Mouse (Mus musculus): ENCODE results near the gene Bms1. TPM values are rescaled to one million over a fixed set of nuclear protein-coding genes. Genes with fewer than 3 reads are reported as not detected.
A peak's percentile ranks its signal among the peaks of the same experiment; 100 is the strongest.

Gene Bms1
- 23.1 and 23.5 TPM in 2 replicates for polyA plus RNA-seq (2015; fragmentation: Nextera tagmentation; extraction: Ambion mirVana)

GRCm38 (mm10) chr6:118419050-118419920 lies at the start of gene Bms1:
Bms1 (minus strand) TSS chr6:118419474.
- Histone ChIP-seq H3K4me1 (ENCODE audit: control insufficient read depth, insufficient read depth, low read length) (peaks cover 14% of the 10 kb centered on the region), H3K9me3 (replicated peaks; ENCODE audit: control insufficient read depth, low read length, poor library complexity, severe bottlenecking) (no peaks in the 10 kb centered on the region), H3K9ac (ENCODE audit: low read depth, low read length) (peak within 1 kb of the TSS; percentile 92), H3K27me3 (ENCODE audit: control insufficient read depth, insufficient read depth, low read depth, low read length) (no peaks in the 10 kb centered on the region), H3K27ac (ENCODE audit: low read length) (peak within 1 kb of the TSS; percentile 93), H3K4me2 (ENCODE audit: low read length) (peak within 1 kb of the TSS; percentile 74), H3K36me3 (ENCODE audit: control insufficient read depth, insufficient read depth, low read length) (peaks cover 13% of the 10 kb centered on the region), H3K4me3 (ENCODE audit: low read depth, low read length) (peak within 1 kb of the TSS; percentile 95)
- WGBS, result under 1% methylated on average over 66 of the region's 67 CpGs
- peak; percentile 98 for ATAC-seq

GRCm38 (mm10) chr6:118462069-118462705 lies 42.9 kb upstream of the Bms1 start:
- 82% methylated on average over 15 of the region's 15 CpGs for WGBS
- H3K4me1 ChIP-seq (ENCODE audit: control insufficient read depth, insufficient read depth, low read length), result no peaks in the 10 kb centered on the region

GRCm38 (mm10) chr6:118457726-118458125 lies 38.5 kb upstream of the Bms1 start:
- Histone ChIP-seq H3K36me3 (ENCODE audit: control insufficient read depth, insufficient read depth, low read length) (peaks cover 11% of the 10 kb centered on the region; the same call in 1 of the 2 replicates), H3K27ac (ENCODE audit: low read length) (no peak overlapping the region), H3K4me2 (ENCODE audit: low read length) (no peak overlapping the region), H3K9me3 (replicated peaks; ENCODE audit: control insufficient read depth, low read length, poor library complexity, severe bottlenecking) (no peaks in the 10 kb centered on the region), H3K27me3 (ENCODE audit: control insufficient read depth, insufficient read depth, low read depth, low read length) (no peaks in the 10 kb centered on the region), H3K9ac (ENCODE audit: low read depth, low read length) (no peak overlapping the region), H3K4me1 (ENCODE audit: control insufficient read depth, insufficient read depth, low read length) (peaks cover 17% of the 10 kb centered on the region), H3K4me3 (ENCODE audit: low read depth, low read length) (no peak overlapping the region)
- ATAC-seq, result no peak
- 87% methylated on average over 1 of the region's 1 CpGs for WGBS

More at GRCm38 (mm10) chr6:118462069-118462705, 42.9 kb upstream of the Bms1 start:
- Histone ChIP-seq H3K36me3 (ENCODE audit: control insufficient read depth, insufficient read depth, low read length) (peaks cover 33% of the 10 kb centered on the region), H3K4me3 (ENCODE audit: low read depth, low read length) (no peak overlapping the region), H3K9me3 (replicated peaks; ENCODE audit: control insufficient read depth, low read length, poor library complexity, severe bottlenecking) (no peaks in the 10 kb centered on the region), H3K27me3 (ENCODE audit: control insufficient read depth, insufficient read depth, low read depth, low read length) (no peaks in the 10 kb centered on the region), H3K9ac (ENCODE audit: low read depth, low read length) (no peak overlapping the region), H3K4me2 (ENCODE audit: low read length) (no peak overlapping the region), H3K27ac (ENCODE audit: low read length) (no peak overlapping the region)
- no peak for ATAC-seq

- Histone ChIP-seq H3K27ac (ENCODE audit: low read length) (peak within 1 kb of the TSS; percentile 99), H3K9ac (ENCODE audit: low read depth, low read length) (peak within 1 kb of the TSS; percentile 96), H3K4me2 (ENCODE audit: low read length) (peak within 1 kb of the TSS; percentile 60), H3K36me3 (ENCODE audit: control insufficient read depth, insufficient read depth, low read length) (peaks cover 2% of the 10 kb centered on the region), H3K9me3 (replicated peaks; ENCODE audit: control insufficient read depth, low read length, poor library complexity, severe bottlenecking) (no peaks in the 10 kb centered on the region), H3K4me1 (ENCODE audit: control insufficient read depth, insufficient read depth, low read length) (peaks cover 21% of the 10 kb centered on the region), H3K27me3 (ENCODE audit: control insufficient read depth, insufficient read depth, low read depth, low read length) (no peaks in the 10 kb centered on the region), H3K4me3 (ENCODE audit: low read depth, low read length) (peak within 1 kb of the TSS; percentile 77)
- ATAC-seq, result peak; percentile 99
- WGBS, result under 1% methylated on average over 43 of the region's 43 CpGs
Observed at GRCm38 (mm10) chr6:118455042-118455631, 35.9 kb upstream of the Bms1 start, which contains the start of gene Zfp248. Zfp248 (minus strand) TSS chr6:118455528.

- Histone ChIP-seq H3K4me2 (ENCODE audit: low read length) (peak overlapping the region; percentile 60), H3K4me3 (ENCODE audit: low read depth, low read length) (peak overlapping the region; percentile 77), H3K9me3 (replicated peaks; ENCODE audit: control insufficient read depth, low read length, poor library complexity, severe bottlenecking) (no peaks in the 10 kb centered on the region), H3K36me3 (ENCODE audit: control insufficient read depth, insufficient read depth, low read length) (peaks cover 2% of the 10 kb centered on the region), H3K4me1 (ENCODE audit: control insufficient read depth, insufficient read depth, low read length) (peaks cover 21% of the 10 kb centered on the region), H3K27me3 (ENCODE audit: control insufficient read depth, insufficient read depth, low read depth, low read length) (no peaks in the 10 kb centered on the region), H3K9ac (ENCODE audit: low read depth, low read length) (peak overlapping the region; percentile 96), H3K27ac (ENCODE audit: low read length) (peak overlapping the region; percentile 99)
- ATAC-seq, result 0 out of 2 replicates have a peak, but pooled peaks have one; percentile 18
- WGBS, result 35% methylated on average over 8 of the region's 8 CpGs
Observed at GRCm38 (mm10) chr6:118454452-118454851, 35.2 kb upstream of the Bms1 start.

GRCm38 (mm10) chr6:118431502-118431901 lies 12.2 kb upstream of the Bms1 start:
- Histone ChIP-seq H3K9ac (ENCODE audit: low read depth, low read length) (no peak overlapping the region), H3K4me1 (ENCODE audit: control insufficient read depth, insufficient read depth, low read length) (no peaks in the 10 kb centered on the region), H3K9me3 (replicated peaks; ENCODE audit: control insufficient read depth, low read length, poor library complexity, severe bottlenecking) (peaks cover 10% of the 10 kb centered on the region; the same call in 1 of the 2 replicates), H3K36me3 (ENCODE audit: control insufficient read depth, insufficient read depth, low read length) (peaks cover 35% of the 10 kb centered on the region), H3K4me2 (ENCODE audit: low read length) (no peak overlapping the region), H3K27me3 (ENCODE audit: control insufficient read depth, insufficient read depth, low read depth, low read length) (no peaks in the 10 kb centered on the region), H3K27ac (ENCODE audit: low read length) (no peak overlapping the region), H3K4me3 (ENCODE audit: low read depth, low read length) (no peak overlapping the region)
- 81% methylated on average over 4 of the region's 4 CpGs for WGBS
- ATAC-seq, result no peak

GRCm38 (mm10) chr6:118426666-118427065 lies 7.4 kb upstream of the Bms1 start:
- H3K36me3 ChIP-seq (ENCODE audit: control insufficient read depth, insufficient read depth, low read length), result peaks cover 35% of the 10 kb centered on the region
- WGBS, result 89% methylated on average over 1 of the region's 1 CpGs
- H3K9ac ChIP-seq (ENCODE audit: low read depth, low read length), result no peak overlapping the region
- H3K4me3 ChIP-seq (ENCODE audit: low read depth, low read length), result no peak overlapping the region
- no peak overlapping the region for H3K4me2 ChIP-seq (ENCODE audit: low read length)
- no peak for ATAC-seq
- H3K9me3 ChIP-seq (replicated peaks; ENCODE audit: control insufficient read depth, low read length, poor library complexity, severe bottlenecking), result peaks cover 10% of the 10 kb centered on the region; the same call in 1 of the 2 replicates
- no peaks in the 10 kb centered on the region for H3K27me3 ChIP-seq (ENCODE audit: control insufficient read depth, insufficient read depth, low read depth, low read length)
- H3K27ac ChIP-seq (ENCODE audit: low read length), result no peak overlapping the region
- no peaks in the 10 kb centered on the region for H3K4me1 ChIP-seq (ENCODE audit: control insufficient read depth, insufficient read depth, low read length)

GRCm38 (mm10) chr6:118410428-118410827 lies 8.8 kb downstream of the Bms1 start:
- Histone ChIP-seq H3K4me1 (ENCODE audit: control insufficient read depth, insufficient read depth, low read length) (no peaks in the 10 kb centered on the region), H3K27me3 (ENCODE audit: control insufficient read depth, insufficient read depth, low read depth, low read length) (no peaks in the 10 kb centered on the region), H3K27ac (ENCODE audit: low read length) (no peak overlapping the region), H3K36me3 (ENCODE audit: control insufficient read depth, insufficient read depth, low read length) (peaks cover 53% of the 10 kb centered on the region), H3K4me2 (ENCODE audit: low read length) (no peak overlapping the region), H3K9me3 (replicated peaks; ENCODE audit: control insufficient read depth, low read length, poor library complexity, severe bottlenecking) (no peaks in the 10 kb centered on the region), H3K4me3 (ENCODE audit: low read depth, low read length) (no peak overlapping the region), H3K9ac (ENCODE audit: low read depth, low read length) (no peak overlapping the region)
- no peak for ATAC-seq
- WGBS, result 79% methylated on average over 1 of the region's 1 CpGs

Data from midbrain, embryonic 16.5 days (tissue).